Mouse (Mus musculus): ENCODE results near the gene E330021D16Rik. TPM values are rescaled to one million over a fixed set of nuclear protein-coding genes. Genes with fewer than 3 reads are reported as not detected.
A peak's percentile ranks its signal among the peaks of the same experiment; 100 is the strongest.

E330021D16Rik gene
- polyA plus RNA-seq, 1 experiment from 2014 or later: not detected

- H3K4me1 ChIP-seq (ENCODE audit: control insufficient read depth, insufficient read depth, low read length): no peaks in the 10 kb centered on the region
- DNase-seq (ENCODE audit: low spot score): no peak
- no peak overlapping the region for H3K9ac ChIP-seq (ENCODE audit: low read length)
- no peak overlapping the region for H3K4me2 ChIP-seq (ENCODE audit: low read length)
- no peaks in the 10 kb centered on the region for H3K27me3 ChIP-seq (replicated peaks; ENCODE audit: control insufficient read depth, insufficient read depth, low read length)
- no peaks in the 10 kb centered on the region for H3K36me3 ChIP-seq (ENCODE audit: control insufficient read depth, insufficient read depth, low read length)
- 87% methylated on average over 6 of the region's 6 CpGs for WGBS
- no peak overlapping the region for H3K4me3 ChIP-seq (ENCODE audit: low read depth, low read length)
- no peak overlapping the region for H3K27ac ChIP-seq (ENCODE audit: low read depth, low read length)
- no peaks in the 10 kb centered on the region for H3K9me3 ChIP-seq (replicated peaks; ENCODE audit: control insufficient read depth, low read length)
- no peak for ATAC-seq
Measured at GRCm38 (mm10) chr6:136427240-136427639, 11.9 kb upstream of the E330021D16Rik start.

GRCm38 (mm10) chr6:136425956-136426355 is 10.6 kb upstream of the E330021D16Rik start:
- Histone ChIP-seq H3K9me3 (replicated peaks; ENCODE audit: control insufficient read depth, low read length) (no peaks in the 10 kb centered on the region), H3K9ac (ENCODE audit: low read length) (no peak overlapping the region), H3K4me1 (ENCODE audit: control insufficient read depth, insufficient read depth, low read length) (no peaks in the 10 kb centered on the region), H3K27me3 (replicated peaks; ENCODE audit: control insufficient read depth, insufficient read depth, low read length) (no peaks in the 10 kb centered on the region), H3K4me2 (ENCODE audit: low read length) (no peak overlapping the region), H3K36me3 (ENCODE audit: control insufficient read depth, insufficient read depth, low read length) (no peaks in the 10 kb centered on the region), H3K27ac (ENCODE audit: low read depth, low read length) (no peak overlapping the region), H3K4me3 (ENCODE audit: low read depth, low read length) (no peak overlapping the region)
- 87% methylated on average over 5 of the region's 5 CpGs for WGBS
- ATAC-seq (no peak), DNase-seq (ENCODE audit: low spot score) (no peak)

- H3K9ac ChIP-seq (ENCODE audit: low read length): no peak overlapping the region
- no peak overlapping the region for H3K4me3 ChIP-seq (ENCODE audit: low read depth, low read length)
- H3K36me3 ChIP-seq (ENCODE audit: control insufficient read depth, insufficient read depth, low read length): no peaks in the 10 kb centered on the region
- H3K4me2 ChIP-seq (ENCODE audit: low read length): no peak overlapping the region
- no peak for ATAC-seq
- no peaks in the 10 kb centered on the region for H3K9me3 ChIP-seq (replicated peaks; ENCODE audit: control insufficient read depth, low read length)
- no peaks in the 10 kb centered on the region for H3K4me1 ChIP-seq (ENCODE audit: control insufficient read depth, insufficient read depth, low read length)
- no peaks in the 10 kb centered on the region for H3K27me3 ChIP-seq (replicated peaks; ENCODE audit: control insufficient read depth, insufficient read depth, low read length)
- DNase-seq (ENCODE audit: low spot score): no peak
- WGBS: 86% methylated on average over 3 of the region's 3 CpGs
- no peak overlapping the region for H3K27ac ChIP-seq (ENCODE audit: low read depth, low read length)
Measured at GRCm38 (mm10) chr6:136424166-136424565, 8.8 kb upstream of the E330021D16Rik start.

GRCm38 (mm10) chr6:136423201-136423600 is 7.8 kb upstream of the E330021D16Rik start:
- 94% methylated on average over 5 of the region's 5 CpGs for WGBS
- Histone ChIP-seq H3K27ac (ENCODE audit: low read depth, low read length) (no peak overlapping the region), H3K4me2 (ENCODE audit: low read length) (no peak overlapping the region), H3K4me3 (ENCODE audit: low read depth, low read length) (no peak overlapping the region), H3K9ac (ENCODE audit: low read length) (no peak overlapping the region), H3K27me3 (replicated peaks; ENCODE audit: control insufficient read depth, insufficient read depth, low read length) (no peaks in the 10 kb centered on the region), H3K9me3 (replicated peaks; ENCODE audit: control insufficient read depth, low read length) (no peaks in the 10 kb centered on the region), H3K36me3 (ENCODE audit: control insufficient read depth, insufficient read depth, low read length) (no peaks in the 10 kb centered on the region), H3K4me1 (ENCODE audit: control insufficient read depth, insufficient read depth, low read length) (no peaks in the 10 kb centered on the region)
- DNase-seq (ENCODE audit: low spot score): no peak
- no peak for ATAC-seq

GRCm38 (mm10) chr6:136422084-136422853 is 6.9 kb upstream of the E330021D16Rik start:
- ATAC-seq: peak; percentile 54; the same call in 1 of the 2 replicates
- 57% methylated on average over 16 of the region's 16 CpGs for whole genome bisulfite sequencing

GRCm38 (mm10) chr6:136421059-136421458 is 5.7 kb upstream of the E330021D16Rik start:
- Histone ChIP-seq H3K4me1 (ENCODE audit: control insufficient read depth, insufficient read depth, low read length) (no peaks in the 10 kb centered on the region), H3K9ac (ENCODE audit: low read length) (no peak overlapping the region), H3K4me3 (ENCODE audit: low read depth, low read length) (no peak overlapping the region), H3K36me3 (ENCODE audit: control insufficient read depth, insufficient read depth, low read length) (no peaks in the 10 kb centered on the region), H3K4me2 (ENCODE audit: low read length) (no peak overlapping the region), H3K27me3 (replicated peaks; ENCODE audit: control insufficient read depth, insufficient read depth, low read length) (no peaks in the 10 kb centered on the region), H3K9me3 (replicated peaks; ENCODE audit: control insufficient read depth, low read length) (no peaks in the 10 kb centered on the region), H3K27ac (ENCODE audit: low read depth, low read length) (no peak overlapping the region)
- ATAC-seq (no peak), DNase-seq (ENCODE audit: low spot score) (no peak)
- WGBS: 61% methylated on average over 3 of the region's 3 CpGs

More at GRCm38 (mm10) chr6:136422084-136422853, 6.9 kb upstream of the E330021D16Rik start:
- H3K27ac ChIP-seq (ENCODE audit: low read depth, low read length): no peak overlapping the region
- H3K4me3 ChIP-seq (ENCODE audit: low read depth, low read length): no peak overlapping the region
- H3K36me3 ChIP-seq (ENCODE audit: control insufficient read depth, insufficient read depth, low read length): no peaks in the 10 kb centered on the region
- no peaks in the 10 kb centered on the region for H3K9me3 ChIP-seq (replicated peaks; ENCODE audit: control insufficient read depth, low read length)
- no peak overlapping the region for H3K4me2 ChIP-seq (ENCODE audit: low read length)
- no peaks in the 10 kb centered on the region for H3K27me3 ChIP-seq (replicated peaks; ENCODE audit: control insufficient read depth, insufficient read depth, low read length)
- DNase-seq (ENCODE audit: low spot score): peak; percentile 81
- no peak overlapping the region for H3K9ac ChIP-seq (ENCODE audit: low read length)
- H3K4me1 ChIP-seq (ENCODE audit: control insufficient read depth, insufficient read depth, low read length): no peaks in the 10 kb centered on the region

GRCm38 (mm10) chr6:136418889-136419835 is 3.8 kb upstream of the E330021D16Rik start:
- H3K36me3 ChIP-seq (ENCODE audit: control insufficient read depth, insufficient read depth, low read length): no peaks in the 10 kb centered on the region
- no peak overlapping the region for H3K27ac ChIP-seq (ENCODE audit: low read depth, low read length)
- DNase-seq (ENCODE audit: low spot score) (no peak), ATAC-seq (no peak)
- H3K4me3 ChIP-seq (ENCODE audit: low read depth, low read length): no peak overlapping the region
- no peak overlapping the region for H3K9ac ChIP-seq (ENCODE audit: low read length)
- no peaks in the 10 kb centered on the region for H3K27me3 ChIP-seq (replicated peaks; ENCODE audit: control insufficient read depth, insufficient read depth, low read length)
- no peaks in the 10 kb centered on the region for H3K9me3 ChIP-seq (replicated peaks; ENCODE audit: control insufficient read depth, low read length)
- WGBS: 80% methylated on average over 17 of the region's 17 CpGs
- no peak overlapping the region for H3K4me2 ChIP-seq (ENCODE audit: low read length)
- no peaks in the 10 kb centered on the region for H3K4me1 ChIP-seq (ENCODE audit: control insufficient read depth, insufficient read depth, low read length)

- Histone ChIP-seq H3K4me3 (ENCODE audit: low read depth, low read length) (no peak overlapping the region), H3K4me2 (ENCODE audit: low read length) (no peak overlapping the region), H3K27ac (ENCODE audit: low read depth, low read length) (no peak overlapping the region), H3K36me3 (ENCODE audit: control insufficient read depth, insufficient read depth, low read length) (no peaks in the 10 kb centered on the region), H3K9me3 (replicated peaks; ENCODE audit: control insufficient read depth, low read length) (no peaks in the 10 kb centered on the region), H3K4me1 (ENCODE audit: control insufficient read depth, insufficient read depth, low read length) (no peaks in the 10 kb centered on the region), H3K9ac (ENCODE audit: low read length) (no peak overlapping the region), H3K27me3 (replicated peaks; ENCODE audit: control insufficient read depth, insufficient read depth, low read length) (no peaks in the 10 kb centered on the region)
- 61% methylated on average over 8 of the region's 8 CpGs for WGBS
- DNase-seq (ENCODE audit: low spot score) (no peak), ATAC-seq (no peak)
Measured at GRCm38 (mm10) chr6:136418333-136418848, 3.0 kb upstream of the E330021D16Rik start.

Measured in forebrain, embryonic 14.5 days (tissue).